8 mouse cellular contexts compared by ENCODE assay signal in the genomic region with DNA sequence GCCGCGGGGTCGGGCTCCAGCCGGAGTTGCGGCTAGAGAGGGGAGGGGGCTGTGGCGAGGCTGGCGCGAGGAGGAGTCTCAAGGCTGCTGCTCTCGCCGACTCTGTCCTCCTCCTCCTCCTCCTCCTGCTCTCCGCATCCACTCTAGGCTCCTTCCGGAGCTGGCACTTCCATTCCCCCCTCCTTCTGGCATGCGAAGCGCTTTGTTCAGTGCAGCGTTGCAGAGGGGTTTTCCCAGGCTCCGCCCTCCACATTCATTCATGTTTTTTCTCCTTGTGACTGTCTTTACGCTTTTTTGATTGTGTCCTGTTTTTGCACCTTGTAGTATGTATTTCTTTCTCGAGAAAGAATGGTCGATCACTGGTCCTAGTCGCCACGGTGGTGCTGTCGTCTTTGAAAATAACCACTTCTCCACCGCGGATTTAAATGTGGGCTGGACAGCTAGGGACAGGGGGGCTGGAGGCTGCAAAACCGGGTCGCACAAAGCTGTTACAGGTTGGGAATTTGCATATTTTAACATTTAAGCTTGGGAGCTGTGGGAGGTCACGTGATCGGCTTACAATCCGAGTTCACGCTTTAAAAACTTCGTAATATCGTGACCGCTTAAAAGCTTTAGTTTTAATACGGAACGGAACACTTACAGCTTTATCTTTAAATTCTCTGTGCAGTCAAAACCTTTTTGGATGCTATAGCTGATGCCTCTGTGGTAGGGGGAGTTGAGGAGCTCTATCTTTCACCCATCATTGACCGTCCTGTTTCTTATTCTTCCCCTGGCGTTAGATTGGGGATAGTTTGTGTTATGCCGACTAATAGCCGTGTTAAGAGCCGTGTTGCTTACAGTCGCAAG. TPM values are rescaled to one million over a fixed set of nuclear protein-coding genes. Genes with fewer than 3 reads are reported as not detected.
A peak's percentile ranks its signal among the peaks of the same experiment; 100 is the strongest.
DNase-seq lines count a peak whose midpoint lies in the region; ATAC-seq and TF ChIP-seq lines count a peak whose summit lies in the region.

No protein-coding gene starts in this region.

- H3K4me1 ChIP-seq in embryonic facial prominence, embryonic 12.5 days, result peaks cover 8% of the 10 kb centered on the region; the same call in 1 of the 2 replicates
- H3K4me1 ChIP-seq in limb, embryonic 14.5 days (ENCODE audit: control insufficient read depth, insufficient read depth, low read length), result peaks cover 12% of the 10 kb centered on the region
- peaks cover 46% of the 10 kb centered on the region for H3K4me1 ChIP-seq in midbrain, embryonic 15.5 days

- no peaks in the 10 kb centered on the region for H3K9me3 ChIP-seq in embryonic facial prominence, embryonic 12.5 days
- H3K9me3 ChIP-seq in limb, embryonic 14.5 days (ENCODE audit: control insufficient read depth, low read length), result no peaks in the 10 kb centered on the region
- H3K9me3 ChIP-seq in midbrain, embryonic 15.5 days, result no peaks in the 10 kb centered on the region

- under 1% methylated on average over 40 of the region's 41 CpGs for WGBS in embryonic facial prominence, embryonic 12.5 days
- WGBS in limb, embryonic 14.5 days, result 2% methylated on average over 39 of the region's 41 CpGs
- under 1% methylated on average over 41 of the region's 41 CpGs for WGBS in midbrain, embryonic 15.5 days

- peak overlapping the region; percentile 97 for H3K27ac ChIP-seq in embryonic facial prominence, embryonic 12.5 days
- H3K27ac ChIP-seq in limb, embryonic 14.5 days (replicated peaks; ENCODE audit: low read depth, low read length), result peak overlapping the region; percentile 90
- peak overlapping the region; percentile 96 for H3K27ac ChIP-seq in midbrain, embryonic 15.5 days

- H3K27me3 ChIP-seq in embryonic facial prominence, embryonic 12.5 days, result no peaks in the 10 kb centered on the region
- H3K27me3 ChIP-seq in limb, embryonic 14.5 days (ENCODE audit: control insufficient read depth, insufficient read depth, low read length), result no peaks in the 10 kb centered on the region
- no peaks in the 10 kb centered on the region for H3K27me3 ChIP-seq in midbrain, embryonic 15.5 days (replicated peaks)

- peak; percentile 68 for ATAC-seq in embryonic facial prominence, embryonic 12.5 days (ENCODE audit: insufficient number of reproducible peaks, insufficient read depth, low FRiP score, low TSS enrichment)
- ATAC-seq in limb, embryonic 14.5 days (ENCODE audit: low FRiP score, low read depth), result peak; percentile 49
- ATAC-seq in midbrain, embryonic 15.5 days (replicated peaks), result peak; percentile 83

- H3K4me3 ChIP-seq in embryonic facial prominence, embryonic 12.5 days, result peak overlapping the region; percentile 88
- H3K4me3 ChIP-seq in limb, embryonic 14.5 days (replicated peaks; ENCODE audit: low read length), result peak overlapping the region; percentile 91
- H3K4me3 ChIP-seq in midbrain, embryonic 15.5 days, result peak overlapping the region; percentile 95

- peak overlapping the region; percentile 67 for H3K4me2 ChIP-seq in embryonic facial prominence, embryonic 12.5 days (replicated peaks)
- H3K4me2 ChIP-seq in limb, embryonic 14.5 days (replicated peaks; ENCODE audit: low read depth, low read length, severe bottlenecking), result peak overlapping the region; percentile 88
- H3K4me2 ChIP-seq in midbrain, embryonic 15.5 days, result peak overlapping the region; percentile 89

- peak overlapping the region; percentile 86 for H3K9ac ChIP-seq in embryonic facial prominence, embryonic 12.5 days
- H3K9ac ChIP-seq in limb, embryonic 14.5 days (ENCODE audit: low read depth, low read length, severe bottlenecking), result peak overlapping the region; percentile 89
- H3K9ac ChIP-seq in midbrain, embryonic 15.5 days, result peak overlapping the region; percentile 98

- H3K36me3 ChIP-seq in embryonic facial prominence, embryonic 12.5 days, result peaks cover 9% of the 10 kb centered on the region; the same call in 1 of the 2 replicates
- peaks cover 24% of the 10 kb centered on the region for H3K36me3 ChIP-seq in limb, embryonic 14.5 days (ENCODE audit: control insufficient read depth, insufficient read depth, low read length)
- H3K36me3 ChIP-seq in midbrain, embryonic 15.5 days (replicated peaks), result no peaks in the 10 kb centered on the region; the same call in 1 of the 2 replicates

- peak; percentile 47; the same call in 1 of the 2 replicates for TF ChIP-seq POLR2A in limb, embryonic 14.5 days (IDR thresholded peaks at IDR 0.05; ENCODE audit: borderline replicate concordance, extremely low read depth, insufficient read depth, insufficient read length)

- peak; percentile 93 for DNase-seq in A20 (ENCODE audit: low read depth, low spot score)
- peak; percentile 65 for DNase-seq in adrenal gland, postnatal 25 days
- peak; percentile 63 for DNase-seq in heart, adult 8-10 months (ENCODE audit: low spot score)
- peak; percentile 65 to 69 for DNase-seq in kidney, adult 8-10 months
- DNase-seq in limb, embryonic 14.5 days (ENCODE audit: low spot score), result peak; percentile 85
- DNase-seq in spleen, adult 18-20 months, result peak; percentile 57 to 67

RNA-seq across cellular contexts. Expression of gene Hivep1, which starts 1.1 kb away (rescaled TPM):
- total RNA-seq in adrenal gland, postnatal 25 days (2021), result 24.8 and 31.6 TPM in 2 replicates
- polyA plus RNA-seq in embryonic facial prominence, embryonic 12.5 days (2016; fragmentation: Nextera tagmentation; extraction: Ambion mirVana), result 14.9 and 15.9 TPM in 2 replicates
- 10 to 100 TPM; 21.0 to 26.3 (median 25.3) TPM for total RNA-seq in heart, adult 8-10 months (2022)
- 15.4 and 15.7 TPM in 2 replicates for polyA plus RNA-seq in limb, embryonic 14.5 days (2012; rRNA removed)
- 13.4 and 13.6 TPM in 2 replicates for polyA plus RNA-seq in limb, embryonic 14.5 days (2014; fragmentation: Nextera tagmentation; extraction: Ambion mirVana)
- polyA plus RNA-seq in midbrain, embryonic 15.5 days (2015; fragmentation: Nextera tagmentation; extraction: Ambion mirVana), result 17.3 and 18.2 TPM in 2 replicates

Comparison
In these comparisons a context has a peak if more than half of its experiments do, and no peak if none do; other contexts are left out.
1. Peak in every context shown above with its lines: DNase-seq, ATAC-seq, H3K4me3 ChIP-seq and H3K27ac ChIP-seq.